Mouse (Mus musculus) monocyte, adult 5-6 weeks (primary cell): ENCODE measurements around the gene Ubxn1. TPM values are rescaled to one million over a fixed set of nuclear protein-coding genes. Genes with fewer than 3 reads are reported as not detected.
A peak's percentile ranks its signal among the peaks of the same experiment; 100 is the strongest.
"Not testable (repeated sequence)": the region's sequence is repeated elsewhere in the genome, so short reads cannot be mapped to it uniquely, and the experiment has no call there.

ENCODE experiments used
- ATAC-seq: fragments of 153-309, 156-312 bp; replicated peaks from 2 replicates; pipeline ENCODE4 v1.8.0; 2017; ENCODE audit warnings: mild to moderate bottlenecking; ENCODE audit not compliant: low TSS enrichment, insufficient number of reproducible peaks, severe bottlenecking, poor library complexity, low FRiP score
- total RNA-seq: library from RNA; stranded (forward); fragments of 200-1000, 200-491, 200-594 nt; gene quantifications from 3 replicates; pipeline ENCODE4 v1.2.3, GENCODE M21; 2017

Gene Ubxn1
- 200 to 274 TPM (median 220 TPM) in 3 replicates for total RNA-seq

DNA sequence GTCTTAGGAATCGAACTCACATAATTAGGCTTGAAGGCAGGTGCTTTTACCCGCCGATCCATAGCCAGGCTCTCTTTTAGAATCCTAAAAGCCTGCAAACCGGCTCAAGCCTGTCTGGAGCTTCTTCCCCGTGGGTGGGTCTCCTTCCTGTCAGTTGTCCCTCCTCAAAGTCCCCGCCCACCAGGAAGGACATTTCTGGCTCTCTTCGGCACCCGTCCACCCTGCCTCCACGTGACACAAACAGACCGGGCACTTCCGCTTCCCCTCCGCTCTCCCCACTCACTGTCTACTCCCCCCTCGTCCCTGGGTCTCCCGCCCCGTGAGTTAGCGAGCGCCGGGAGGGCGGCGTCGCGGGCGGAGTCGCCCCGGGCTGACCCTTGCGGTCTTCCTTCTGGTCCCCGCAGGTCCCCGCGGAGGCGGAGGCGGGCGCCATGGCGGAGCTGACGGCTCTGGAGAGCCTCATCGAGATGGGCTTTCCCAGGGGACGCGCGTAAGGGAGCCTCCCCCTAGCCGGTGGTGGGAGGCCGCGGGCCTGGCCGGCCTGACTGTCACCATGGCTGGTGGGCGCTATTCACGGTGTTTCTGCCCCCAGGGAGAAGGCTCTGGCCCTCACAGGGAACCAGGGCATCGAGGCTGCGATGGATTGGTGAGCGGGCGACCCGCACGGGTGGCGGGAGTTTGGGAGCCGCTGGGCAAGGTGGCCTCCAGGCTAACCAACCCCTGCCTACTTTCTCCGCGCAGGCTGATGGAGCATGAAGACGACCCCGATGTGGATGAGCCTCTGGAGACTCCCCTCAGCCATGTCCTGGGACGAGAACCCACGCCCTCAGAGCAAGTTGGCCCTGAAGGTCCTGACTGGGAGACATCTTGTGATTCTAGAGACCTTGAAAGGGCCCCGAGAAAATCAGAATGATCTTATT is at the start of gene Ubxn1:
Gene Ubxn1 (plus strand): TSS at position 230 of the 920 bp plus-strand sequence.
- ATAC-seq, result peak; percentile 100

DNA sequence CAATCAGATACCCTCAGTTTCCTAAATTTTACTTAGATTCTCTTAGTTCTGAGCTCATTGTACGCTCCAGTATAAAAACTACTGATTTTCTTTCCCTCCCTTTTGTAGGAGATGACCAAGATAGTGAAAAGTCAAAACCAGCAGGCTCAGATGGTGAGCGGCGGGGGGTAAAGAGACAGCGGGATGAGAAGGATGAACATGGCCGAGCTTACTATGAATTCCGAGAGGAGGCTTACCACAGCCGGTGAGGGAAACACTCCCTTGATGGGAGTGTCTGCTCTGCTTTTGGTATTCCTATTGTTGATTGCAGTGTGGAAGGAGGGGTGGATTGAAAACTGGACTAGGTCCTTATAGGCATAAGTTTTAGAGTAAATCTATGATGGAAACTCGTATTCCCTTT is 48.6 kb upstream of the Ubxn1 start:
- no peak for ATAC-seq

DNA sequence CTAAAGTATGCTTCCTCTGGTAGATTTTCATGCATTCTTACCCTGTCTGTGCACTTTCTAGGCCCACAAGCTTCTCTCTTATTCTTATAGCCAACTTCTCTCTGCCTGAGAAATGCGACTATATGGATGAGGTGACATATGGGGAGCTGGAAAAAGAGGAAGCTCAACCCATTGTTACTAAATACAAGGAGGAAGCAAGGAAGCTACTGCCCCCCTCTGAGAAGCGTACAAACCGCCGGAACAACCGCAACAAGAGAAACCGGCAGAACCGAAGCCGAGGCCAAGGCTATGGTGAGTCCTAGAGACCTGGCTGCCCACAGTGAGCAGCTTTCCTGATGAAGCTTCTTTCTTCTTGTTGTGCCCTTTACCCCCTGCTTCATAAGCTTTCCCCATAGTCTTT is 41.6 kb upstream of the Ubxn1 start, which contains the start of gene AC129217.1:
Gene AC129217.1 (plus strand): TSS at position 114 of the 400 bp plus-strand sequence.
- peak; percentile 86 for ATAC-seq

DNA sequence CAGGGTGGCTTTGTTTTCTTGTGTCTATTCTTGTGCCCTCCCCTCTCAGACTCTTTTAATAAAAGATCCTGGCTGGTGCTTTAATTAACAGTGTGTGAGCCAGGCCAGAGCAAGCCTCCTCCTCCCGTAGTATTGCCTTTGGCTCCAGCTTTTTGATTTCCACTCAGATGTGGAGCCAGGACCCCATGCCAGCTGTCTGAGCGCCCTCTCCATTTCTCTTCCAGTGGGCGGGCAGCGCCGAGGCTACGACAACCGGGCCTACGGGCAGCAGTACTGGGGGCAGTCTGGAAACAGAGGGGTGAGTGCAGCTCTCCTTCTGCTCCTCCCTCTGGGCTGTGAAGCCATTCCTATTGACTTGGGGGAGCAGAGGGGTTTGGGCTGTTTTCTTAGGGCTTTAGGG is 40.6 kb upstream of the Ubxn1 start:
- no peak for ATAC-seq

DNA sequence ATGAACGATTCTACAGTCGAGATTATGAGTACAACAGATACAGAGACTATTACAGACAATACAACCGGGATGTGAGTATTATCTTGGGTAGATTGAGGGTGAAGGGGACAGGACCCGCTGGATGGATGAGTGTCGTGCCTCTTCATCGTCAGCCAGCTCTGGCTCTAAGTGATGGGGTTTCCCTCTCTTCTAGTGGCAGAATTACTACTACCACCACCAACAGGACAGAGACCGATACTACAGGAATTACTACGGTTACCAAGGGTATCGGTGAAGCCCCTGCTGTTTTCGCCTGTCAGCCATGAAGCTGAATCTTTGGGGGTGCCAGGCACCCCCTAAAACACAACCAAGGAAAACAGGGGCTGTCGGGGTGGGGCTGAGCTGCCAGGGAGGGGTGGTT is 40.0 kb upstream of the Ubxn1 start:
- ATAC-seq, result no peak

DNA sequence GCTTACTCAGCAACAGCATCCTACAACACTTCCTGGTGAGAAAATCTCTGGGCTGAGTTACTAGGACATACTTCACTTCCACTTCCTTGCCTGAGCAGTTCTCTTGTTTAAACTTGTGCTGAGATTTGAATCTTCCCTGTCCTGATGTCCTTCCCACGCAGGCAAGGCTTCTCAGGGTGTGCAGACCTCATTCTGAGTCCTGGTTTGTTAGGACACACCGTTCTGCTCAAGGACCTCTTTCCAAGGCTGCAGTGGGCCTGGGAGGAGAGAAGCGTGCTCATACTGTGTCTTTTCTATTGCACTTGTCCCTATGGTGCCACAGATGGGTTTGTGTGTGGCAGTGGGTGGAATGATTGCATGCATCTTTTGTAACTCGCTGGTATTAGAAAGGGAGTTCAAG is 38.3 kb upstream of the Ubxn1 start:
- no peak for ATAC-seq

DNA sequence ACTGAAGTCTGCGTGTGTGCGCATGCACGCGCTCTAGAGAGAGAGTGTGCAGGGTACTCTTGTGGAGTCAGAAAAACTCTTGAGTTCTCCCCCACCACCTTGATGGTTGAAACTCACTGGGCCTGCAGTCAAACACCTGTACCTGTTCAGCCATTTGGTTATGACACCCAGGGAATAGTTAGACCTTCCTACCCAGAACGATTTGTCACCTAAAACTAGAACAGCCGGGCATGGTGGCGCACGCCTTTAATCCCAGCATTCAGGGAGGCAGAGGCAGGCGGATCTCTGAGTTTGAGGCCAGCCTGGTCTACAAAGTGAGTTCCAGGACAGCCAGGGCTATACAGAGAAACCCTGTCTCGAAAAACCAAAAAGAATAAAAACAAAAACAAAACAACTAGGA is 35.0 kb upstream of the Ubxn1 start:
- not testable (repeated sequence) for ATAC-seq

DNA sequence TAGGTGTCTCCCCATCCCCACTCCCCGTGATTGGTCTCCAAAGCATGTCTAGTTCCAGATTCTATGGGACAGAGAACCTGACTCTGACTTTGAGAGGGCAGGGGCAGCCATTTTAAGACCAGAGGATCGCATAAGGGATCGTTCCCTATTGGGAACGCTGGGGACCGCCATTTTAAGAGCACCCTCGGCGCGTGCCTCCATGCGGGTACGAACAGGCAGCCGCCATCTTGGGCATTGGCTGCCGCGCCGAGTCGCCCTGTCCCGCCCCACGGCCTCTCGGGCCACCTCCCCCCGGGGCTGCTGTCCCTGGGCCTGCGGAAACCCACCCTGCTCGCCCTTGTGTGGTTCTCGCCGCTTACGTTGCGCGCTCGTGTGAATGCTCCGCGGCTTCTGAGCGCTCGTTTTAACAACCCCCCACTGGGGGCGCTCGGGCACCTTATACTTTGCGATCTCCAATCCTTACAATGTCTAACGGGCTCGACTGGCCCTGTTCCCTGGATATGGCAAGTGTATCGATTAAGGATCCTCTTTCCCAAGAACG is 34.0 kb upstream of the Ubxn1 start, which contains the start of gene Bscl2:
Gene Bscl2 (plus strand): TSS at position 217 of the 541 bp plus-strand sequence.
- ATAC-seq, result peak; percentile 80

DNA sequence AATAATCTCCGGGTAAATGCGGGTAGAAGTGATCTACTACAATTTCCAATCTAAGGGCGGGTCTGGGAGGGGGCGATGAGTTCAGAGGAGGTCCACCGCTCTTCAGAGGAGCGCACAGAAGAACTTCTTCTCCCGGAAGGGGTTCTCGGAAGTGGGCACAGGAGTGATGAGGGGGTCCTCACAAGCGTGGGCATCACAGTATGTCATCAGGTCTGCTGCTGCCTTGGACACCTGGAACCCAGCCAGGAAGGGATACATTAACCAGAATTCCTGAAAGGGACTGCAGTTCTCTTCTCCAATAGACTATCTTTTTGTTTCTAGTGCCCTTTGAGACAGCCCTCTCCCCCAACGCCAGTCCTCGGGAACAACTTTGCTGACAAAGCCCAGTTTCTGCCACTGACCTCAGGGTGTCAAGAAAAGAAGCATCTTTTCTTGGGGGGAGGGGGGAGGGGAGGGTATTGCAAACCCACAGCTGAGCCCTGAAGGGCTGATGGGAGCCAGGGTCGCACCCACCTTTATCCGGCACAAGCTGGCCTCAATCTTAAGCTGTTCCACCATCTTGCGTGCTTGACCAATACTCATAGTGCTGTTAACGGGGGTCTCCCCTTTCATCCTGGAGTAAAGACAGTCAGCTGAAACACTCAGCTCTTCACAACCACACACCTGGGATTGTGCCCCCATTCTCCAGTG is 33.1 kb upstream of the Ubxn1 start:
- ATAC-seq, result no peak

DNA sequence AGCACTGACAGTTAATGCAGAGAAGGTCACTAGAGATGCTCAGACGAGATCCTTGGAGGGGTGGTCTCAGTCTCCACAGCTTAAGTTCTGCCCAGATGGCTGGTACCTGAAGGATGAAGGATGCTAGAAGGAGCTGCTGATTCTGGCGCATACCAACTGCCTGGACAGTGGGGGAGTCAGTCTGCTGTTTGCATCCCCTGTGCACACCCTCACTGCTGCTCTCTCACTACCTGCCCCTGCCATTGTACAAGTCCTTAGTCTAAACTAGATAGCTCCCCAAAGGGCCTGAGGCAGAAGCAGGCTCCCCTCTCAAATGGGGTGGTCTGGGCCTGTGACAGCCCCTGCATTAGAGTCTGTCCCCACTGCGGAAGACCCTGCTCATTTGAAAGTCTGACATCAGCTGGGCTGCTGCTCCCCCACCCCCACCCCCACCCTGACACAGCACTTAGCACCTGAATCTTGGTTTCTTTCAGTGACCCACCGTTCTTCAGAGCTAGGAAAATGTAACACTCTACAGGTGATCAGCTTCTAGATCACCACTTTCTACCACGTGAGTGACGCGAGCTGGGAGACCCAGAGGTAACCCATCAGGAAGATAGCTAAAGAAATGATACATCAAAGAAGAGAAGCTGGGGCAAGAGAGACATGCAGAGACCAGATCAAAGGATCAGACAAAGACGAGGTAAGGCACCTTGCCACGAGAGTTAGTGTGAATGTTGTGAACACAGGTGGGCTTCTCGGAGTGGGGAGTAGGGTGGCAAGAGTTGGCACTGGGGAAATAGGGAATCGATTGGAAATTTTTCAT is 32.0 kb upstream of the Ubxn1 start, which contains the start of gene Gng3:
Gene Gng3 (minus strand): TSS at position 92 of the 805 bp plus-strand sequence.
- no peak for ATAC-seq

DNA sequence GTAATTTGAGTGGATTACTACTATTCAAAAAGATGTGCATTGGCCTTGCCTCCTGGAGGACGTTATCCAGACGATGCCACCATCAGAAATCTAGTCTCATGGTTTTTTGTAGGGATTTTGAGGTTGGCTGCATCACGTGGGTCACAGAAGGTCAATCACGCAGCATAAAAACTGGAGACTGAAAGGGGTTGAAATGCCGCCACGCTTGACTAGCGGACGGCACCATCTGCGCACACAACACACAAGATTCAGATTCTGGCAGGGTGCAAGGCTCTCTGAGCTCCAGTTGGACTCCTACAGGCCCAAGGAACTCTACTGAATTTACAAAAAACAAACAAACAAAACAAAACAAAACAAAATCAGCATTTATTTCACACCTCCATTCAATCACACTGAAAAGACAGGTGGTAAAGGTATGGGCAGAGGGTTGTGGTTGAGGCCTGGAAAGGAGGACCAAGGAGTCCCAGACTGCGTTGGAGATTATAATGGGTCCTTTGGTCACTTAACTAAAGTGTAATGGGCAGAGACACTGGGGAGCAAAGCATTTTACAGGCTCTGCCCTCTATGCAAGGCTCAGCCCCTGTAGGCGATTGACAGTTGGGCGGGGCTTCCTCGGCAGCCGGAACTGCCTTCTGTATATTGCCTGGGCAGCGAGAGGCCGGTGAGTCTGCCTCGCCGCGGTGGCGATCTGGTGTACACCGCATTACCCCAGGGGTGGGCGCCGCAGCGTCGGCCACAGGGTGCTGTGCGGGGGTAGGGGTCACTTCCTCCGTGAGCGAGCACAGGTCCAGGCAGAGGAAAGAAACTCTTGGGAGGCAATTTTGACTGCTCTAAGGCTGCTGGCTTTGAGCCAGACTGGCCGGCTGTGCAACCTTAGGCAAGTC is 31.1 kb upstream of the Ubxn1 start:
- peak; percentile 52; the same call in 1 of the 2 replicates for ATAC-seq

DNA sequence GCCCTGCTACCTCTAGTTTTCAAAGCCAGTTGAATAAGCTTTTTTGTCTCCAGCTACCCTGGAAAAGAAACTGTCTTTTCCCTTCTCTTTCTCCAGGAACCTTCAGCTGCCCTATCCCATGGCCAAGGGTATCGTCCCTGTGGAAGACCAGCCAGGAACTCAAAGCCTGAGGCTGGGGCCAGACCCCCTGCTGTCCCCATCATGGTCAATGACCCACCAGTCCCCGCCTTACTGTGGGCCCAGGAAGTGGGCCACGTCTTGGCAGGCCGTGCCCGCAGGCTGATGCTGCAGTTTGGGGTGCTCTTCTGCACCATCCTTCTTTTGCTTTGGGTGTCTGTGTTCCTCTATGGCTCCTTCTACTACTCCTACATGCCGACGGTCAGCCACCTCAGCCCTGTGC is 30.3 kb upstream of the Ubxn1 start:
- no peak for ATAC-seq

DNA sequence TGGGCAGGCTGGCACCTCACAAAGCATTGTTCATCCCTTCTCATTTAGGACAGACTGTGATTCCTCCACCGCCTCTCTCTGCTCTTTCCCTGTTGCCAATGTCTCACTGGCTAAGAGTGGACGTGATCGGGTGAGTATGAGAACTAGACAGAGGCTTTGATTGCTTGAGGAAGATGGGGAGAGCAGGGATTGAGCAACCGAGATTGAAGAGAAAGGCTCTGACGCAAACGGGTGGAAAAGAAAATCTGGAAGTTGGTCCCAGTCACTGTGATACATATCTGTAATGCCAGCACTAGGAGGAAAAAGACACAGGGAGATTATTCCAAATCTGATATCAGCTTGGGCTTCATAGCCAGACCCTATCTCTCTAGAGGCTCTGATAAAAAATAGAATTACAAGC is 28.3 kb upstream of the Ubxn1 start:
- ATAC-seq, result no peak

DNA sequence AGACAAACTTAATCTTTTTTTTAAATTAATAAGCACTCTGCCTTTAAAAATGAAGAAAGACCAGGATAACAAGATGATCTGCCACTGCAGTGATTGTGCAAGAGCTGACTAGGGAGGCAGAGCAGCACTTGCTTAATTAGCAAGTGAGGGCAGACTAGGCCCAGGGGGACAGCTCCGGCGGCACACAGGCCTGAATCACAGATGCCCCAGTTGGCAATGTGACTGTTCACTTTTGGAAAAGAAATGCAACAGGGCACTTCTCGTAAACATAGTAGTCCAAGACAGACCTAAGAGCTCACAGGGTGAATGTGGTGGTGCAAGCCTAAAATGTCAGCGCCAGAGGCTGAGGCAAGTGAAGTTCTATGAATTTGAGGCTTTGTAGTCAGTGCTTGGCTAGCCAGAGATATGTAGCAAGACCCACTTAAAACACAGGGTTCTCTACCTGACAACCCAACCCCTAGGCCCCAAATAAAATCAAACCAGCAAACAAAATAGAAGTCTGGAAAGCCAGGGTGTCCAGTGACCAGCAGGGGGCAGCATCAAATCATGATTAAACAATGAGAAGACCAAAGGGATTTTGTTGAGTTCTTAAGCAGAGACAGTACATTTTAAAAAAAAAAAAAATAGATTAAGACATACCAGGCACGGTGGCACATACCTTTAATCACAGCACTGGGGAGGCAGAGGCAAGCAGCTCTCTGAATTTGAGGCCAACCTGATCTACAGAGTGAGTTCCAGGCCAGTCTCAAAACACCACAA is 26.7 kb upstream of the Ubxn1 start:
- ATAC-seq, result 0 out of 2 replicates have a peak, but pooled peaks have one; percentile 15

DNA sequence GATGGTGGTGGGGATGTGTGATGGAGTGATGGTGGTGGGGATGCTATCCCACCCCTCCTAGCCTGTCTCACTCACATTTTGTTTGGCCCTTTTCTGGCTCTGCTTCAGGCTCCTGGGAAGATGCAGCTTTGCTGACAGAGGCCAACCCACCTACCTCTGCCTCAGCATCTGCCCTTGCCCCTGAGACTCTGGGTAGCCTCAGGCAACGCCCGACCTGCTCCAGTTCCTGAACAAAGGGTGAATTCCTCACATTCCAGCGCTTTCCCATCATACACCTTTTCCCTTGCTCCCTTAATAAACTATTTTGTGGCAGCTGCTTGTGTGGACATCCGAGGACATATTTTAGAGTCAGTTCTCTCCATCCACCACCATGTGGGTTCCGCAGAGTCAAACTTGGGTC is 22.9 kb upstream of the Ubxn1 start:
- no peak for ATAC-seq

DNA sequence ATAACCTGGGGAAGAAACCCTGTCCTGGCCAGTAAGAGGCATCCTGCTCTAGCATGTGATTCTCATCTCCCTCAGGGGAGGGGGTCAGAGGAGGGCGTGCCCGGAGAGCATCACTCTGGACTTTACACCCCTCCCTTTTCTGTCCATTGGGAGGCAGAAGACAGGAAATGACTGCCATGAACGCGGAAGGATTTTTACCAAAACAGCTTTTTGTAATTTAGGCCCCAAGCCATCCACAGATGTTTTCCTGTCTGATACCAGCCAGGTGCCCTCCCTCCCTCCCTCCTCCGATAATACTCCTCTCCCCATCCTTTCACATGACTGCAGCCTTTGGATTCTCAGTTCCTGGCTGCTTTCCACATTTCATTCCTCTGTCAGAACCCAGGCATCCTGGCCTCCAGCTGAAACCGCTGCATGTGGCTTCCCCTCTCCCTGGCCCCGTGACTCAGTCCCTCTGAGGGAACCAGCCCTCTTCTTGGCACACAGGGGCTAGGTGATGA is 20.8 kb upstream of the Ubxn1 start, which contains the start of gene Lrrn4cl:
Gene Lrrn4cl (plus strand): TSS at position 367 of the 500 bp plus-strand sequence.
- no peak for ATAC-seq

DNA sequence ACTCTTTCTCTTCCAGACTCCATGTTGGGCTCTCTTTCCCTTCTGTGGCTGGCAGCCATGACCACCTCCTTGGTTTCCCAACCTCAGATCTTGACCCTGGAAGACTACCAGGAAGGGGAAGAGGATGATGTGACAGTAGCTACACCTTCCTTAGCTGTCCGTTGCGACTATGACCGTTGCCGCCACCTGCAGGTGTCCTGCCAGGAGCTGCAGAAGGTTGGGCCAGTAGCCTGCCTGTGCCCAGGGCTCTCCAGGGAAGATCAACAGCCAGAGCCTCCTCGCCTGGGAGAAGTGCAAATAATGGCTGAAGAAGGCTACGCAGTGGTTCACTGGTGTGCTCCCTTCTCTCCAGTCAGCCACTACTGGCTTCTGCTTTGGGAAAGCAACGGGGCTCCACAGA is 19.7 kb upstream of the Ubxn1 start:
- no peak for ATAC-seq
